Mouse (Mus musculus) embryonic facial prominence, embryonic 12.5 days (tissue): Measurements from ENCODE around the gene Suz12. TPM values are rescaled to one million over a fixed set of nuclear protein-coding genes. Genes with fewer than 3 reads are reported as not detected.

Source experiments
- ATAC-seq: fragments of 200-750 bp; cut with Nextera tagmentation; 2 replicates; pipeline ENCODE4 v1.8.0; 2017; ENCODE audit not compliant: insufficient number of reproducible peaks, insufficient read depth, low FRiP score, low TSS enrichment
- H3K27ac ChIP-seq: fragments of 300-500 bp; sonication (generic); 2 replicates; pipeline ENCODE4 v1.5.1; 2016; ENCODE audit warnings: mild to moderate bottlenecking
- H3K27me3 ChIP-seq: fragments of 300-500 bp; sonication (generic); 2 replicates; pipeline ENCODE4 v1.6.1; 2016; ENCODE audit warnings: mild to moderate bottlenecking, moderate library complexity
- H3K36me3 ChIP-seq: fragments of 300-500 bp; sonication (generic); 2 replicates; pipeline ENCODE4 v1.6.1; 2016; ENCODE audit warnings: mild to moderate bottlenecking
- H3K4me1 ChIP-seq: fragments of 300-500 bp; sonication (generic); 2 replicates; pipeline ENCODE4 v1.6.1; 2016
- H3K4me2 ChIP-seq: fragments of 300-500 bp; sonication (generic); replicated peaks from 2 replicates; pipeline ENCODE4 v1.6.1; 2016; ENCODE audit warnings: mild to moderate bottlenecking, moderate library complexity
- H3K4me3 ChIP-seq: fragments of 300-500 bp; sonication (generic); 2 replicates; pipeline ENCODE4 v1.5.1; 2016; ENCODE audit warnings: mild to moderate bottlenecking
- H3K9ac ChIP-seq: fragments of 300-500 bp; sonication (generic); 2 replicates; pipeline ENCODE4 v1.6.1; 2016; ENCODE audit warnings: mild to moderate bottlenecking, moderate library complexity
- H3K9me3 ChIP-seq: fragments of 300-500 bp; sonication (generic); 2 replicates; pipeline ENCODE4 v1.6.1; 2016; ENCODE audit warnings: mild to moderate bottlenecking, moderate library complexity
- WGBS: fragments of 180-500 bp; shearing (Covaris S2); methylation state at CpG from one replicate; pipeline ENCODE4 v1.1.7; 2016; 5-methylcytosine and 5-hydroxymethylcytosine counted together
- polyA plus RNA-seq: library from polyadenylated mRNA; unstranded; fragments of >200 nt; fragmentation: Nextera tagmentation; extraction: Ambion mirVana; gene quantifications from 2 replicates; pipeline ENCODE4 v1.2.1, GENCODE M21; 2016

Gene Suz12
- polyA plus RNA-seq, 1 experiment from 2014 or later: 25.2 TPM

DNA sequence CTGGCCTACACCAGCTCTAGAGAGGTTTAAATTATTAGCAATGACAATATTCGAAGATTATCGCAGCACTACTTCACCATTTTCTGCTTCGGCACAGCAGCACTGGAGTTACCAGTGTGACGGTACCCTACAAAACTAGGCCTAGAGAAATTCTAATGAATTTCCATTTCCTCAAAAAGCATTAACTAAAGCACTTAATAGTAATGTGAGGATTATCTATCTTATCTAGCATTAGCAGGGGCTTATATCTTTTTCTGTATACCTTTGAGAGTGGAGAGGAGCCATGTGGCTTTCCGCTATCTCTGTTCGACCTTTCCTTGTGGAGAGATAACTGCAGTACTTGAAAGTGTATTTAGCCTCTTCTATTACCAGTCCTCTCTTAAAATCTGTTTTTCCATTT is 86.8 kb downstream of the Suz12 start:
- Histone ChIP-seq H3K27ac (no peak overlapping the region), H3K4me1 (peaks cover 14% of the 10 kb centered on the region), H3K9me3 (no peaks in the 10 kb centered on the region), H3K27me3 (no peaks in the 10 kb centered on the region), H3K4me3 (peak overlapping the region; percentile 96), H3K4me2 (peak overlapping the region; percentile 61), H3K36me3 (no peaks in the 10 kb centered on the region), H3K9ac (peak overlapping the region; percentile 98)
- ATAC-seq: no peak
- 65% methylated on average over 6 of the region's 6 CpGs for WGBS

DNA sequence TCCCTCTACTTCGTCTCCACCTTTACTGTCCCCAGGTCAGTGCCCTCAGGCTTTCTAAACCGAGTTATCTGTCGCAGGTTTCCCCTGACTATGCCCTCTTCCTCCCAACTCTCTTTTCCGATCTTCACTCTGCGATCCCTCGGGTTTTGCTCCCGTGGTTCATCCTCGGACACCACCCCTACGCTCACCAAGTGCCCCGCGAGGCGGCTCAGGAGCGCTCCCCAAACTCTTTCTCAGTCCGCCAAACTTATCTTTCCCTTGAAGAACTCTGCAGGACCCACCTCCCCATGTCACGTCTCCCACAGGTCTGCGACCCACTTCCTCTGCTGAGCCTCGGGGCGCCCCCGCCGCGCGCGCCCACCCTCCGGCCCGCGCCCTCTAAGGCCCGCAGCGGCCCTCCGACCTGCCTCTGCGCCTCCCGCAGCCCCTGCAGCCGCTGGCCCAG is 87.5 kb downstream of the Suz12 start:
- Histone ChIP-seq H3K27ac (peak overlapping the region; percentile 96), H3K9ac (peak overlapping the region; percentile 98), H3K4me1 (peaks cover 14% of the 10 kb centered on the region), H3K4me3 (peak overlapping the region; percentile 96), H3K36me3 (no peaks in the 10 kb centered on the region), H3K4me2 (peak overlapping the region; percentile 61), H3K9me3 (no peaks in the 10 kb centered on the region), H3K27me3 (no peaks in the 10 kb centered on the region)
- peak; percentile 12; the same call in 1 of the 2 replicates for ATAC-seq
- WGBS: 1% methylated on average over 32 of the region's 32 CpGs

DNA sequence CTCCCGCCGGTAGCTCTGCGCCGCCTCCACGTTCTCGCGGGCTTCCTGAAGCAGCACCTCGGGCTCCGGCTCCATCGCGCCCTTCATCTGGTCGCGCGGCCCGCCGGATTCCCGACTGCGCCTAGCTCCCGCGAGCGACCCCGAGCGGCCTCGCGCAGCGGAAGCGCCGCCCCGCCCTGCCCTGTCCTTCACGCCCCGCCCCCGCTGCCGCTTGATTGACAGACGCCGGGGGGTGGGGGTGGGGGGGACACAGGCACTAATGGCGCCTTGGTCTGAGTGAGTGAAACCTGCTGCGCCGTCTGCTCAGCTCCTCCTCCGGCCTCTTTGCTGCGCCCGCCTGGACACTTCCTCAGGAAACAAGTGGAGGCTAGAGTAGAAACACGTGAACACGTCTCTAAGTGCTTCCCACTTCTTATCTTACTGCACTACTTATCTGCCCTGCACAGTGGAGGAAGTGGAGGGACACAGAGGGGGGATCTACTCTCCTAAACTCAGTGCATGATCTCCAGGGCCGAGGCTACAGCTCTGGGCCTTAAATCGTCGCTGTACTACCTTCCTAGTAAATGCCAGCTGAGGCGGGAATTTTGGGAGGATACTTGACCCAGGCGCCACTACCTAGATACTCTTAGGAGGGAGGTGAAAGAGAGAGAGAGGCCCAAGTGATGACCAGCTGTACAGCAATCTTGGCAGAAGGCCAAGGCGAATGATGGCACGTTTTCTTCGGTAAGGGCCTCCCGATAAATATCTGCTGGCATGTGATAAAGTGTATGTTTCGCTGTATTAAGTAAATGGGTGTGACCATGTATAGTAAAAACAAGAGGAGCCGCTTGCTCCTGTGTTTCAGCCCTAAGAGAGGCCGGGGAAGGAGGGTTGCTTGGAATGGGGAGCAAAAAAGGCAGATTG is 88.2 kb downstream of the Suz12 start, which contains the start of gene Crlf3:
Gene Crlf3 (minus strand): TSS at position 166 of the 903 bp plus-strand sequence.
- 7% methylated on average over 48 of the region's 55 CpGs for WGBS
- peaks cover 14% of the 10 kb centered on the region for H3K4me1 ChIP-seq
- H3K9ac ChIP-seq: peak within 1 kb of the TSS; percentile 98
- no peaks in the 10 kb centered on the region for H3K36me3 ChIP-seq
- peak within 1 kb of the TSS; percentile 96 for H3K4me3 ChIP-seq
- peak; percentile 90 for ATAC-seq
- H3K27me3 ChIP-seq: no peaks in the 10 kb centered on the region
- no peaks in the 10 kb centered on the region for H3K9me3 ChIP-seq
- H3K27ac ChIP-seq: peak within 1 kb of the TSS; percentile 96
- peak within 1 kb of the TSS; percentile 61 for H3K4me2 ChIP-seq

DNA sequence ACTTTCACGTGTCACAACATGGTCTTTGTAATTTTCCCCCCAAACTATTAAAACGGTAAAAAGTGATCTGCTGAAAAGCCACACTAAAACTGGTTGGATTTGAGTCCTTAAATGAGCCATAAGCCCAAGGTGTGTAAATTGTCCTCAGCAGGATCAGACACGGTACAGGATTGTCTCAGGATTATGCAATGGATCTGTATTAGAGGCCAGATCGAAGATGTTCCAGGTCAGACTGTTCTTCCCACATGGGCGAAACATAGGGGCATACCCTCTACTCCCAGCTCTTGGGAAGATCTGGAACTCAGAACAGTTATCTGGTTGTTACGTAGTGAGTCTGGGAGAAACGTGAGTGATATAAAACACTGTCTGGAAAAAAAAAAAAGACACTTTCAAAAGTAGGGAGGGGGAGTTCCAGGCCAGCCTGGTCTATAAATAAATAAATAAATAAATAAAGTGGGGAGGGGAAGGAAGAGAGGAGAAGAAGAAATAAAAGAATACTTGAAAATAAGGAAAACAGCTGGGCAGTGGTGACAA is 88.9 kb downstream of the Suz12 start:
- H3K4me2 ChIP-seq: no peak overlapping the region
- H3K4me3 ChIP-seq: no peak overlapping the region
- no peaks in the 10 kb centered on the region for H3K9me3 ChIP-seq
- no peaks in the 10 kb centered on the region for H3K36me3 ChIP-seq
- H3K27me3 ChIP-seq: no peaks in the 10 kb centered on the region
- no peak overlapping the region for H3K9ac ChIP-seq
- WGBS: 82% methylated on average over 7 of the region's 7 CpGs
- peak overlapping the region; percentile 96 for H3K27ac ChIP-seq
- H3K4me1 ChIP-seq: peaks cover 14% of the 10 kb centered on the region
- no peak for ATAC-seq

Other genes with a start within 250 kb of the Suz12 start
- gene Utp6, start 30.7 kb upstream of the Suz12 start, polyA plus RNA-seq: 64.7 and 69.8 TPM in 2 replicates
- gene Crlf3, start 87.9 kb downstream of the Suz12 start, polyA plus RNA-seq: 51.7 and 52.9 TPM in 2 replicates
- gene Atad5, start 96.3 kb downstream of the Suz12 start, polyA plus RNA-seq: 16.0 and 16.7 TPM in 2 replicates
- 29.1 and 32.2 TPM in 2 replicates for gene Tefm, start 149.1 kb downstream of the Suz12 start, polyA plus RNA-seq
- 1.1 TPM in 2 replicates for gene Adap2, start 161.0 kb downstream of the Suz12 start, polyA plus RNA-seq
- 7.5 and 8.0 TPM in 2 replicates for gene Rnf135, start 190.7 kb downstream of the Suz12 start, polyA plus RNA-seq
- gene Rhot1, start 215.9 kb downstream of the Suz12 start, polyA plus RNA-seq: 64.6 and 65.4 TPM in 2 replicates